Comparison of ENCODE assay signal across 19 mouse cellular contexts in genomic region chr13:34290346-34290745, GRCm38 (mm10). TPM values are rescaled to one million over a fixed set of nuclear protein-coding genes. Genes with fewer than 3 reads are reported as not detected.
DNase-seq lines count a peak whose midpoint lies in the region; ATAC-seq and TF ChIP-seq lines count a peak whose summit lies in the region.
"Had no signal": no experiment of that assay in that cellular context is flagged by ENCODE, and none has a peak within 500 bp of the region (broad histone marks: within the 10 kb centered on the region; RNA-seq: fewer than 3 reads in every experiment).

No protein-coding gene starts in this region.

- H3K27ac ChIP-seq in forebrain, embryonic 10.5 days: peak overlapping the region; percentile 6; the same call in 1 of the 2 replicates
- H3K27ac ChIP-seq in forebrain, embryonic 15.5 days (replicated peaks): no peak overlapping the region
- no peak overlapping the region for H3K27ac ChIP-seq in lung, postnatal 0 days (ENCODE audit: low read length)
- H3K27ac ChIP-seq in hindbrain, embryonic 11.5 days (ENCODE audit: low read depth, low read length): no peak overlapping the region
- H3K27ac ChIP-seq: embryonic facial prominence, embryonic 15.5 days; heart, embryonic 15.5 days; hindbrain, embryonic 12.5 days; limb, embryonic 13.5 days had no signal

- H3K4me3 ChIP-seq in forebrain, embryonic 10.5 days: no peak overlapping the region
- H3K4me3 ChIP-seq in forebrain, embryonic 15.5 days: no peak overlapping the region
- no peak overlapping the region for H3K4me3 ChIP-seq in lung, postnatal 0 days (ENCODE audit: low read depth, low read length)
- H3K4me3 ChIP-seq in hindbrain, embryonic 11.5 days (ENCODE audit: low read depth, low read length): no peak overlapping the region
- H3K4me3 ChIP-seq: embryonic facial prominence, embryonic 15.5 days; heart, embryonic 15.5 days; hindbrain, embryonic 12.5 days; limb, embryonic 13.5 days; megakaryocyte, embryonic 14.5 days had no signal

- H3K9ac ChIP-seq in forebrain, embryonic 15.5 days (replicated peaks): no peak overlapping the region
- no peak overlapping the region for H3K9ac ChIP-seq in lung, postnatal 0 days (replicated peaks; ENCODE audit: low read depth)
- H3K9ac ChIP-seq in hindbrain, embryonic 11.5 days (ENCODE audit: low read depth, low read length): no peak overlapping the region
- H3K9ac ChIP-seq: embryonic facial prominence, embryonic 15.5 days; heart, embryonic 15.5 days; hindbrain, embryonic 12.5 days; limb, embryonic 13.5 days had no signal

- 95% methylated on average over 1 of the region's 1 CpGs for WGBS in forebrain, embryonic 10.5 days
- WGBS in forebrain, embryonic 15.5 days: 94% methylated on average over 1 of the region's 1 CpGs
- WGBS in lung, postnatal 0 days: 45% methylated on average over 1 of the region's 1 CpGs
- 92% methylated on average over 1 of the region's 1 CpGs for WGBS in hindbrain, embryonic 11.5 days

- peak; percentile 89 for TF ChIP-seq EP300 in lung, postnatal 0 days (IDR thresholded peaks at IDR 0.05)

- DNase-seq in forebrain, embryonic 10.5 days (ENCODE audit: extremely low spot score, low spot score): no peak
- peak; percentile 15 for DNase-seq in 3T3-L1 (ENCODE audit: low read depth, low spot score)
- DNase-seq in fat pad, adult 2 months (ENCODE audit: extremely low read depth, low read depth, low spot score): peak; percentile 78
- DNase-seq in lung, postnatal 0 days (ENCODE audit: low spot score): peak; percentile 85
- no peak for DNase-seq in cerebellum, adult 18-20 months
- no peak for DNase-seq in hindbrain, embryonic 11.5 days (ENCODE audit: low spot score)
- DNase-seq in B cell, adult 2 months: no peak
- DNase-seq: adrenal gland, postnatal 25 days; heart, adult 18-20 months; kidney, postnatal 10 days; right cerebral cortex, postnatal 4 days had no signal

- H3K9me3 ChIP-seq in forebrain, embryonic 10.5 days: no peaks in the 10 kb centered on the region
- H3K9me3 ChIP-seq in forebrain, embryonic 15.5 days: no peaks in the 10 kb centered on the region
- H3K9me3 ChIP-seq in lung, postnatal 0 days (ENCODE audit: low read length): no peaks in the 10 kb centered on the region
- H3K9me3 ChIP-seq in hindbrain, embryonic 11.5 days (ENCODE audit: control insufficient read depth, low read length): no peaks in the 10 kb centered on the region
- H3K9me3 ChIP-seq: embryonic facial prominence, embryonic 15.5 days; G1E; heart, embryonic 15.5 days; hindbrain, embryonic 12.5 days; limb, embryonic 13.5 days; megakaryocyte, embryonic 14.5 days had no signal

- no peak overlapping the region for H3K4me2 ChIP-seq in forebrain, embryonic 15.5 days (replicated peaks)
- H3K4me2 ChIP-seq in lung, postnatal 0 days (replicated peaks; ENCODE audit: low read depth, low read length): no peak overlapping the region
- H3K4me2 ChIP-seq in hindbrain, embryonic 11.5 days (replicated peaks; ENCODE audit: low read depth, low read length): no peak overlapping the region
- H3K4me2 ChIP-seq: embryonic facial prominence, embryonic 15.5 days; heart, embryonic 15.5 days; hindbrain, embryonic 12.5 days; limb, embryonic 13.5 days had no signal

- peaks cover 14% of the 10 kb centered on the region for H3K36me3 ChIP-seq in forebrain, embryonic 10.5 days (replicated peaks)
- H3K36me3 ChIP-seq in forebrain, embryonic 15.5 days: no peaks in the 10 kb centered on the region
- H3K36me3 ChIP-seq in lung, postnatal 0 days (ENCODE audit: insufficient read depth, low read length): no peaks in the 10 kb centered on the region
- H3K36me3 ChIP-seq in hindbrain, embryonic 11.5 days (ENCODE audit: control insufficient read depth, insufficient read depth, low read length): no peaks in the 10 kb centered on the region
- H3K36me3 ChIP-seq: embryonic facial prominence, embryonic 15.5 days; heart, embryonic 15.5 days; hindbrain, embryonic 12.5 days; limb, embryonic 13.5 days had no signal

- ATAC-seq in forebrain, embryonic 15.5 days (replicated peaks): no peak
- peak; percentile 90 for ATAC-seq in lung, postnatal 0 days
- ATAC-seq in hindbrain, embryonic 11.5 days (ENCODE audit: low FRiP score): no peak
- ATAC-seq: forebrain, embryonic 14.5 days had no signal

- H3K27me3 ChIP-seq in forebrain, embryonic 10.5 days (ENCODE audit: poor library complexity, severe bottlenecking): no peaks in the 10 kb centered on the region
- no peaks in the 10 kb centered on the region for H3K27me3 ChIP-seq in forebrain, embryonic 15.5 days
- no peaks in the 10 kb centered on the region for H3K27me3 ChIP-seq in lung, postnatal 0 days (replicated peaks; ENCODE audit: insufficient read depth, low read length)
- no peaks in the 10 kb centered on the region for H3K27me3 ChIP-seq in hindbrain, embryonic 11.5 days (ENCODE audit: control insufficient read depth, insufficient read depth, low read length)
- H3K27me3 ChIP-seq: embryonic facial prominence, embryonic 15.5 days; heart, embryonic 15.5 days; hindbrain, embryonic 12.5 days; limb, embryonic 13.5 days; megakaryocyte, embryonic 14.5 days had no signal

- no peak for TF ChIP-seq CTCF in lung, postnatal 0 days (IDR thresholded peaks at IDR 0.05)

- H3K4me1 ChIP-seq in forebrain, embryonic 10.5 days: peaks cover 53% of the 10 kb centered on the region
- peaks cover 19% of the 10 kb centered on the region for H3K4me1 ChIP-seq in forebrain, embryonic 15.5 days
- no peaks in the 10 kb centered on the region; the same call in 1 of the 2 replicates for H3K4me1 ChIP-seq in lung, postnatal 0 days (ENCODE audit: insufficient read depth, low read depth, low read length)
- H3K4me1 ChIP-seq in hindbrain, embryonic 11.5 days (replicated peaks; ENCODE audit: control insufficient read depth, insufficient read depth, low read length): 0 out of 2 replicates have a peak, but pooled peaks cover 2% of the 10 kb centered on the region
- H3K4me1 ChIP-seq: embryonic facial prominence, embryonic 15.5 days had no signal

RNA-seq across cellular contexts. Expression of gene Slc22a23, which starts 54.6 kb away (rescaled TPM):
- 6.8 and 7.0 TPM in 2 replicates for polyA plus RNA-seq in forebrain, embryonic 10.5 days (2016; fragmentation: Nextera tagmentation; extraction: Ambion mirVana)
- polyA plus RNA-seq in forebrain, embryonic 15.5 days (2015; fragmentation: Nextera tagmentation; extraction: Ambion mirVana): 10.9 and 11.3 TPM in 2 replicates
- 8.1 and 9.1 TPM in 2 replicates for polyA plus RNA-seq in lung, postnatal 0 days (2015; fragmentation: Nextera tagmentation; extraction: Ambion mirVana)
- polyA plus RNA-seq in hindbrain, embryonic 11.5 days (2014; fragmentation: Nextera tagmentation; extraction: Ambion mirVana): 9.6 and 11.9 TPM in 2 replicates

Comparison
In these comparisons a context has a peak if more than half of its experiments do, and no peak if none do; other contexts are left out.
1. DNase-seq: peak in 3T3-L1 (single experiment), fat pad, adult 2 months (single experiment) and lung, postnatal 0 days (single experiment); none in forebrain, embryonic 10.5 days (single experiment), cerebellum, adult 18-20 months (0 of 2), hindbrain, embryonic 11.5 days (single experiment) and B cell, adult 2 months (0 of 2).